Mouse (Mus musculus): ENCODE results near the gene Zbtb46.

- peak; percentile 88 for TF ChIP-seq CTCF (IDR thresholded peaks at IDR 0.05; ENCODE audit: low read depth)
- TF ChIP-seq EP300 (IDR thresholded peaks at IDR 0.05; ENCODE audit: low read depth), result no peak
These were observed 48.3 kb downstream of the Zbtb46 start for GRCm38 (mm10) chr2:181410760-181411473.
